ENCODE assay signal across 8 mouse cellular contexts in the genomic region with DNA sequence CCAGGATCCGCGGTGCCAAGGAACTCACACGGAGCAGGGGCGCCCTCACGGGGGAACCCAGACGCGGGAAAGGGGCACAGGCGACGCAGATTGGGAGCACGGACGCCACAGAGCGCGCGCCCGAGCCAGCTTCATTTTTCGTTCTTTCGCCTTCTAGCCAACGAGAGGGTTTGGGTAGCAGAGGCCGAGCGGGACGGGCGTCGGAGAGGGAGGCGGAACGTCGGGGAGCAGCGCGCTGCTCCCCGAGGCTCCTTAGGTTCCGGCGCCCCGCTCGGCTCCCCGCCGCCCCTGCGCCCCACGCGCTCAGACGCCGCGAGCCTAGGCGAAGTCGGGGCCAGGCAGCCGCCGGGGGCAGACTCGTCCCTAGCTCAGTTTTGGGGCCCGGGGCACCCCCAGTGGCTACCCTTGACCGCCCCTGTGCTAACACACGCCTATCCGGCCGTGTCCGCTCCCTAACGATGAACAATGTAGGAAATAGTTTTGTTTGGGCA. TPM values are rescaled to one million over a fixed set of nuclear protein-coding genes. Genes with fewer than 3 reads are reported as not detected.
DNase-seq lines count a peak whose midpoint lies in the region; ATAC-seq lines count a peak whose summit lies in the region.

No protein-coding gene starts in this region.

- WGBS in liver, embryonic 12.5 days (ENCODE audit: insufficient replicate concordance): 3% methylated on average over 53 of the region's 53 CpGs

- peak overlapping the region; percentile 31 for H3K4me3 ChIP-seq in liver, embryonic 12.5 days

- peaks cover 5% of the 10 kb centered on the region; the same call in 1 of the 2 replicates for H3K9me3 ChIP-seq in liver, embryonic 12.5 days (replicated peaks)

- peak overlapping the region; percentile 60 for H3K27ac ChIP-seq in liver, embryonic 12.5 days

- ATAC-seq in liver, embryonic 12.5 days: no peak

- peak overlapping the region; percentile 56 for H3K9ac ChIP-seq in liver, embryonic 12.5 days

- DNase-seq in adrenal gland, postnatal 10 days: peak; percentile 52
- DNase-seq in adrenal gland, postnatal 25 days: no peak
- peak; percentile 78 for DNase-seq in thymus, postnatal 4 days
- DNase-seq in thymus, postnatal 25 days: no peak
- DNase-seq in yolk sac, embryonic 10.5 days (ENCODE audit: low spot score): peak; percentile 36
- DNase-seq in adipocyte (ENCODE audit: low spot score): no peak
- no peak for DNase-seq in MN1 (ENCODE audit: low spot score)

- peak overlapping the region; percentile 50 for H3K4me2 ChIP-seq in liver, embryonic 12.5 days

- H3K4me1 ChIP-seq in liver, embryonic 12.5 days: peaks cover 9% of the 10 kb centered on the region; the same call in 1 of the 2 replicates

- H3K27me3 ChIP-seq in liver, embryonic 12.5 days (replicated peaks): peaks cover 88% of the 10 kb centered on the region

- H3K36me3 ChIP-seq in liver, embryonic 12.5 days: peaks cover 23% of the 10 kb centered on the region

RNA-seq across cellular contexts. Expression of a gene that starts 2.6 kb away (rescaled TPM):
- total RNA-seq in adrenal gland, postnatal 10 days (2021): 1,000 to 10,000 TPM; 1,376 to 1,421 TPM
- total RNA-seq in adrenal gland, postnatal 25 days (2021): 6.7 and 7.9 TPM in 2 replicates
- 354 and 377 TPM in 2 replicates for polyA plus RNA-seq in liver, embryonic 12.5 days (2016; fragmentation: Nextera tagmentation; extraction: Ambion mirVana)

RNA-seq across cellular contexts. Expression of a gene that starts 5.8 kb away (rescaled TPM):
- total RNA-seq in adrenal gland, postnatal 10 days (2021): under 1 TPM in 1 of 2 experiments, not detected in 1; 0.09 TPM
- total RNA-seq in adrenal gland, postnatal 25 days (2021): not detected in 2 replicates
- polyA plus RNA-seq in liver, embryonic 12.5 days (2016; fragmentation: Nextera tagmentation; extraction: Ambion mirVana): not detected in 2 replicates

Comparison
In these comparisons a context has a peak if more than half of its experiments do, and no peak if none do; other contexts are left out.
1. DNase-seq: peak in adrenal gland, postnatal 10 days (single experiment), thymus, postnatal 4 days (single experiment) and yolk sac, embryonic 10.5 days (single experiment); none in adrenal gland, postnatal 25 days (single experiment), thymus, postnatal 25 days (single experiment), adipocyte (single experiment) and MN1 (single experiment).
2. RNA of a gene that starts 2.6 kb away (total RNA-seq): 1,376 to 1,421 TPM in adrenal gland, postnatal 10 days; 6.7 to 7.9 TPM in adrenal gland, postnatal 25 days; every median in the first group is over 100 times any median in the second.